Mouse (Mus musculus) heart, embryonic 10.5 days (tissue): ENCODE results near the gene Il11ra1. TPM values are rescaled to one million over a fixed set of nuclear protein-coding genes. Genes with fewer than 3 reads are reported as not detected.
"Not testable (repeated sequence)": the region's sequence is repeated elsewhere in the genome, so short reads cannot be mapped to it uniquely, and the experiment has no call there.

Source experiments
- DNase-seq: peaks from one replicate; pipeline ENCODE4 v3.0.0-alpha.2; 2017; ENCODE audit warnings: low spot score
- H3K27ac ChIP-seq: fragments of 300-500 bp; sonication (generic); 2 replicates; pipeline ENCODE4 v1.5.1; 2016; ENCODE audit warnings: mild to moderate bottlenecking
- H3K27me3 ChIP-seq: fragments of 300-500 bp; sonication (generic); 2 replicates; pipeline ENCODE4 v1.6.1; 2016; ENCODE audit warnings: mild to moderate bottlenecking; ENCODE audit not compliant: poor library complexity, insufficient read depth, severe bottlenecking
- H3K36me3 ChIP-seq: fragments of 300-500 bp; sonication (generic); 2 replicates; pipeline ENCODE4 v1.6.1; 2016; ENCODE audit warnings: mild to moderate bottlenecking, moderate library complexity
- H3K4me1 ChIP-seq: fragments of 300-500 bp; sonication (generic); 2 replicates; pipeline ENCODE4 v1.6.1; 2016; ENCODE audit warnings: mild to moderate bottlenecking
- H3K4me3 ChIP-seq: fragments of 300-500 bp; sonication (generic); 2 replicates; pipeline ENCODE4 v1.5.1; 2016; ENCODE audit warnings: mild to moderate bottlenecking, moderate library complexity
- H3K9me3 ChIP-seq: fragments of 300-500 bp; sonication (generic); 2 replicates; pipeline ENCODE4 v1.6.1; 2016; ENCODE audit warnings: mild to moderate bottlenecking, moderate library complexity
- WGBS: fragments of 180-500 bp; shearing (Covaris S2); methylation state at CpG from one replicate; pipeline ENCODE4 v1.1.7; 2016; 5-methylcytosine and 5-hydroxymethylcytosine counted together
- polyA plus RNA-seq: library from polyadenylated mRNA; unstranded; fragments of >200 nt; fragmentation: Nextera tagmentation; extraction: Ambion mirVana; gene quantifications from 2 replicates; pipeline ENCODE4 v1.2.1, GENCODE M21; 2016

Gene Il11ra1
- polyA plus RNA-seq, 1 experiment from 2014 or later, result 144 TPM

- under 1% methylated on average over 57 of the region's 57 CpGs for WGBS
- peaks cover 6% of the 10 kb centered on the region; the same call in 1 of the 2 replicates for H3K27me3 ChIP-seq
- no peaks in the 10 kb centered on the region for H3K9me3 ChIP-seq
- H3K4me3 ChIP-seq, result peak within 1 kb of the TSS; percentile 70
- peaks cover 37% of the 10 kb centered on the region for H3K4me1 ChIP-seq
- DNase-seq, result peak; percentile 95
- H3K27ac ChIP-seq, result peak within 1 kb of the TSS; percentile 93
- H3K36me3 ChIP-seq, result peaks cover 24% of the 10 kb centered on the region
These were observed 55.8 kb downstream of the Il11ra1 start, which contains the start of gene Sigmar1 for GRCm38 (mm10) chr4:41755338-41756305. TSS of gene Sigmar1 (minus strand) at chr4:41756157.

- Histone ChIP-seq H3K27ac (peak overlapping the region; percentile 93), H3K36me3 (peaks cover 24% of the 10 kb centered on the region), H3K27me3 (peaks cover 6% of the 10 kb centered on the region; the same call in 1 of the 2 replicates), H3K9me3 (no peaks in the 10 kb centered on the region), H3K4me3 (peak overlapping the region; percentile 70), H3K4me1 (peaks cover 45% of the 10 kb centered on the region)
- WGBS, result 73% methylated on average over 8 of the region's 8 CpGs
- peak; percentile 76 for DNase-seq
These were observed 56.7 kb downstream of the Il11ra1 start for GRCm38 (mm10) chr4:41756440-41756839.

GRCm38 (mm10) chr4:41757321-41757720, 57.5 kb downstream of the Il11ra1 start:
- peak; percentile 72 for DNase-seq
- H3K4me3 ChIP-seq, result no peak overlapping the region
- H3K9me3 ChIP-seq, result no peaks in the 10 kb centered on the region
- peaks cover 54% of the 10 kb centered on the region for H3K4me1 ChIP-seq
- no peak overlapping the region for H3K27ac ChIP-seq
- peaks cover 24% of the 10 kb centered on the region for H3K36me3 ChIP-seq
- WGBS, result 91% methylated on average over 13 of the region's 13 CpGs
- no peaks in the 10 kb centered on the region for H3K27me3 ChIP-seq

- Histone ChIP-seq H3K36me3 (peaks cover 24% of the 10 kb centered on the region), H3K27me3 (no peaks in the 10 kb centered on the region), H3K4me1 (peaks cover 61% of the 10 kb centered on the region), H3K27ac (no peak overlapping the region), H3K9me3 (no peaks in the 10 kb centered on the region), H3K4me3 (no peak overlapping the region)
- no peak for DNase-seq
- 83% methylated on average over 11 of the region's 11 CpGs for WGBS
These were observed 58.2 kb downstream of the Il11ra1 start for GRCm38 (mm10) chr4:41758021-41758420.

GRCm38 (mm10) chr4:41758701-41759100, 58.9 kb downstream of the Il11ra1 start:
- WGBS, result 91% methylated on average over 4 of the region's 4 CpGs
- peaks cover 24% of the 10 kb centered on the region for H3K36me3 ChIP-seq
- peak; percentile 70 for DNase-seq
- H3K27ac ChIP-seq, result no peak overlapping the region
- no peaks in the 10 kb centered on the region for H3K27me3 ChIP-seq
- H3K4me1 ChIP-seq, result peaks cover 61% of the 10 kb centered on the region
- no peak overlapping the region for H3K4me3 ChIP-seq
- H3K9me3 ChIP-seq, result no peaks in the 10 kb centered on the region

- peak; percentile 72 for DNase-seq
- Histone ChIP-seq H3K27ac (peak overlapping the region; percentile 90), H3K9me3 (no peaks in the 10 kb centered on the region), H3K4me1 (peaks cover 61% of the 10 kb centered on the region), H3K36me3 (peaks cover 24% of the 10 kb centered on the region), H3K27me3 (no peaks in the 10 kb centered on the region), H3K4me3 (peak overlapping the region; percentile 57; the same call in 1 of the 2 replicates)
- 69% methylated on average over 9 of the region's 9 CpGs for WGBS
These were observed 59.4 kb downstream of the Il11ra1 start for GRCm38 (mm10) chr4:41759206-41759605.

GRCm38 (mm10) chr4:41759656-41760287, 60.0 kb downstream of the Il11ra1 start:
- H3K27me3 ChIP-seq, result no peaks in the 10 kb centered on the region
- H3K4me1 ChIP-seq, result peaks cover 58% of the 10 kb centered on the region
- no peaks in the 10 kb centered on the region for H3K9me3 ChIP-seq
- peak overlapping the region; percentile 90 for H3K27ac ChIP-seq
- peak overlapping the region; percentile 57 for H3K4me3 ChIP-seq
- H3K36me3 ChIP-seq, result peaks cover 24% of the 10 kb centered on the region
- WGBS, result 13% methylated on average over 6 of the region's 6 CpGs
- DNase-seq, result peak; percentile 76

GRCm38 (mm10) chr4:41760288-41760721, 60.5 kb downstream of the Il11ra1 start:
- DNase-seq, result peak; percentile 98
- Histone ChIP-seq H3K4me3 (peak overlapping the region; percentile 57), H3K27ac (peak overlapping the region; percentile 90), H3K27me3 (no peaks in the 10 kb centered on the region), H3K9me3 (no peaks in the 10 kb centered on the region), H3K4me1 (peaks cover 55% of the 10 kb centered on the region), H3K36me3 (peaks cover 24% of the 10 kb centered on the region)
- 1% methylated on average over 15 of the region's 15 CpGs for WGBS

GRCm38 (mm10) chr4:41760911-41761310, 61.1 kb downstream of the Il11ra1 start:
- no peaks in the 10 kb centered on the region for H3K27me3 ChIP-seq
- peak overlapping the region; percentile 57 for H3K4me3 ChIP-seq
- 89% methylated on average over 4 of the region's 4 CpGs for WGBS
- peaks cover 55% of the 10 kb centered on the region for H3K4me1 ChIP-seq
- DNase-seq, result no peak
- no peaks in the 10 kb centered on the region for H3K9me3 ChIP-seq
- H3K36me3 ChIP-seq, result peaks cover 27% of the 10 kb centered on the region
- H3K27ac ChIP-seq, result peak overlapping the region; percentile 90

GRCm38 (mm10) chr4:41761680-41762079, 61.9 kb downstream of the Il11ra1 start:
- DNase-seq, result no peak
- Histone ChIP-seq H3K36me3 (peaks cover 26% of the 10 kb centered on the region), H3K9me3 (no peaks in the 10 kb centered on the region), H3K27ac (peak overlapping the region; percentile 90), H3K27me3 (no peaks in the 10 kb centered on the region), H3K4me3 (peak overlapping the region; percentile 57), H3K4me1 (peaks cover 48% of the 10 kb centered on the region)

- H3K4me3 ChIP-seq, result peak overlapping the region; percentile 57
- WGBS, result 34% methylated on average over 8 of the region's 8 CpGs
- H3K4me1 ChIP-seq, result peaks cover 45% of the 10 kb centered on the region
- H3K27ac ChIP-seq, result peak overlapping the region; percentile 90
- H3K9me3 ChIP-seq, result no peaks in the 10 kb centered on the region
- no peak for DNase-seq
- H3K27me3 ChIP-seq, result no peaks in the 10 kb centered on the region
- H3K36me3 ChIP-seq, result peaks cover 25% of the 10 kb centered on the region
These were observed 62.4 kb downstream of the Il11ra1 start for GRCm38 (mm10) chr4:41762099-41762687.

- Histone ChIP-seq H3K4me1 (peaks cover 45% of the 10 kb centered on the region), H3K36me3 (peaks cover 25% of the 10 kb centered on the region), H3K27ac (peak overlapping the region; percentile 90), H3K4me3 (peak overlapping the region; percentile 57)
- H3K27me3 ChIP-seq, DNase-seq, H3K9me3 ChIP-seq: not testable (repeated sequence)
- 47% methylated on average over 8 of the region's 8 CpGs for WGBS
These were observed 62.9 kb downstream of the Il11ra1 start for GRCm38 (mm10) chr4:41762688-41763114.
